Mouse (Mus musculus): ENCODE measurements around the gene Olfr1136. TPM values are rescaled to one million over a fixed set of nuclear protein-coding genes. Genes with fewer than 3 reads are reported as not detected.

Olfr1136 gene
- not detected in 2 replicates for polyA plus RNA-seq (2021; fragmentation: Nextera tagmentation)
- long read RNA-seq, experiment 1: 0 reads
- long read RNA-seq, experiment 2: 0 reads

GRCm38 (mm10) chr2:87693847-87694246, at the start of gene Olfr1136:
Gene Olfr1136, minus strand, starts transcription at chr2:87693947.

GRCm38 (mm10) chr2:87743452-87743851, 49.7 kb upstream of the Olfr1136 start, which contains the start of gene Olfr1140:
Gene Olfr1140, plus strand, starts transcription at chr2:87743752.

GRCm38 (mm10) chr2:87739878-87740277, 46.1 kb upstream of the Olfr1136 start, which contains the start of gene Olfr1138:
Gene Olfr1138, minus strand, starts transcription at chr2:87739978.

GRCm38 (mm10) chr2:87713079-87713478, 19.3 kb upstream of the Olfr1136 start, which contains the start of gene Olfr1137:
Gene Olfr1137, minus strand, starts transcription at chr2:87713179.

GRCm38 (mm10) chr2:87673564-87673963, 20.2 kb downstream of the Olfr1136 start, which contains the start of gene Olfr1135:
Gene Olfr1135, minus strand, starts transcription at chr2:87673664.

DNA sequence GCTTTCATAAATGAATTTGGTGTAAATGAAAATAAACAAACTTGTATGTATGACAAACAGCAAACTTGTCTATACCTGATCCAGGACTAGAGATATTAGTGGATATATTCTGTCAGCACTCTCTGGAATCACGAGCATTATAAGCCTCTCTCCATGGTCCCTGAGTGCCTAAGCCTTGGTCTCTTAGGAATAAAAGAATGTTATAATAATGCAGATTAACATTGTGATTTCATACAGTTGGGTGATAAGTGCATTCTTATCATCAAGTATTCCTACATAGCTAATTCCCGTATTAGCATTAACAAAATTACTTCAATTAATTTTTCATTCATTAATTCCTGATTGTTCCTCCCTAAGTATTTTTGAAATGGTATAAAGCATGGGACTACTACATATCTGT, 35.4 kb downstream of the Olfr1136 start, which contains the start of gene Olfr1134:
Gene Olfr1134 (minus strand): TSS at position 101 of the 400 bp plus-strand sequence.

DNA sequence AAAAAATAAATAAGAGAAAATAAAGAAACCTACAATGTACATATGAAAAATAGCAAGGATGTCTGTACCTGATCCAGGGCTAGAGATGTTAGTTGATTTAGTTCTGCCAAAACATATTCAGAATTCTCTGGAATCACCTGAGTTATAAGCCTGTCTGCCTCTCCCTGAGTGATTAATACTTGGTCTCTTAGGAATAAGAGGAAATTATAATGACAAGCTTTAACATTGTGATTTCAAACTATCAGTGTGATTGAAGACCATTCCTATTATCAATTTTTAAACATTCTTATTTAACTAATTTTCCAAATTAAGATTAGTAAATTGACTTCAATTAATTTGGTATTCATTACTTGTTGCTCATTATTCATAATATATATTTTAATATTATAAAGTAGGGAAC, 46.5 kb downstream of the Olfr1136 start, which contains the start of gene Olfr1133:
Gene Olfr1133 (minus strand): TSS at position 101 of the 400 bp plus-strand sequence.

Other genes with a start within 250 kb of the Olfr1136 start
- gene Olfr1126, start 240.0 kb downstream of the Olfr1136 start, polyA plus RNA-seq (2021; fragmentation: Nextera tagmentation): not detected in 2 replicates
- not detected in 2 replicates for gene Pramel7, start 196.9 kb downstream of the Olfr1136 start, polyA plus RNA-seq (2021; fragmentation: Nextera tagmentation)
- gene Pramel6, start 187.4 kb downstream of the Olfr1136 start, polyA plus RNA-seq (2021; fragmentation: Nextera tagmentation): not detected in 2 replicates
- gene Olfr153, start 162.2 kb downstream of the Olfr1136 start, polyA plus RNA-seq (2021; fragmentation: Nextera tagmentation): not detected in 2 replicates
- not detected in 2 replicates for gene Olfr1128, start 148.4 kb downstream of the Olfr1136 start, polyA plus RNA-seq (2021; fragmentation: Nextera tagmentation)
- gene Olfr1129, start 120.0 kb downstream of the Olfr1136 start, polyA plus RNA-seq (2021; fragmentation: Nextera tagmentation): not detected in 2 replicates
- gene Olfr1130, start 87.7 kb downstream of the Olfr1136 start, polyA plus RNA-seq (2021; fragmentation: Nextera tagmentation): not detected in 2 replicates
- gene Olfr1131, start 66.8 kb downstream of the Olfr1136 start, polyA plus RNA-seq (2021; fragmentation: Nextera tagmentation): not detected in 2 replicates
- gene Olfr1132, start 56.4 kb downstream of the Olfr1136 start, polyA plus RNA-seq (2021; fragmentation: Nextera tagmentation): not detected in 2 replicates
- not detected in 2 replicates for gene Olfr1133, start 46.6 kb downstream of the Olfr1136 start, polyA plus RNA-seq (2021; fragmentation: Nextera tagmentation)
- not detected in 2 replicates for gene Olfr1134, start 35.5 kb downstream of the Olfr1136 start, polyA plus RNA-seq (2021; fragmentation: Nextera tagmentation)
- gene Olfr1135, start 20.3 kb downstream of the Olfr1136 start, polyA plus RNA-seq (2021; fragmentation: Nextera tagmentation): not detected in 2 replicates
- gene Olfr1137, start 19.2 kb upstream of the Olfr1136 start, polyA plus RNA-seq (2021; fragmentation: Nextera tagmentation): not detected in 2 replicates
- gene Olfr1138, start 46.0 kb upstream of the Olfr1136 start, polyA plus RNA-seq (2021; fragmentation: Nextera tagmentation): not detected in 2 replicates
- not detected in 2 replicates for gene Olfr1140, start 49.8 kb upstream of the Olfr1136 start, polyA plus RNA-seq (2021; fragmentation: Nextera tagmentation)
- gene Olfr1141, start 60.0 kb upstream of the Olfr1136 start, polyA plus RNA-seq (2021; fragmentation: Nextera tagmentation): not detected in 2 replicates
- not detected in 2 replicates for gene Olfr152, start 85.5 kb upstream of the Olfr1136 start, polyA plus RNA-seq (2021; fragmentation: Nextera tagmentation)
- not detected in 2 replicates for gene Olfr1143, start 106.6 kb upstream of the Olfr1136 start, polyA plus RNA-seq (2021; fragmentation: Nextera tagmentation)
- gene Olfr1145, start 115.9 kb upstream of the Olfr1136 start, polyA plus RNA-seq (2021; fragmentation: Nextera tagmentation): not detected in 2 replicates
- gene Olfr1148, start 136.6 kb upstream of the Olfr1136 start, polyA plus RNA-seq (2021; fragmentation: Nextera tagmentation): not detected in 2 replicates
- not detected in 2 replicates for gene Olfr1150-ps1, start 150.0 kb upstream of the Olfr1136 start, polyA plus RNA-seq (2021; fragmentation: Nextera tagmentation)
- gene Olfr1151, start 161.9 kb upstream of the Olfr1136 start, polyA plus RNA-seq (2021; fragmentation: Nextera tagmentation): not detected in 2 replicates
- gene Olfr1152, start 172.5 kb upstream of the Olfr1136 start, polyA plus RNA-seq (2021; fragmentation: Nextera tagmentation): not detected in 2 replicates
- not detected in 2 replicates for gene Olfr1153, start 201.0 kb upstream of the Olfr1136 start, polyA plus RNA-seq (2021; fragmentation: Nextera tagmentation)
- not detected in 2 replicates for gene Olfr1154, start 211.2 kb upstream of the Olfr1136 start, polyA plus RNA-seq (2021; fragmentation: Nextera tagmentation)